Mouse (Mus musculus) C2C12 (cell line): ENCODE results near the gene Ccdc194. TPM values are rescaled to one million over a fixed set of nuclear protein-coding genes. Genes with fewer than 3 reads are reported as not detected.

Source experiments
- H3K27me3 ChIP-seq: one replicate; pipeline ENCODE4 v1.6.1; 2011; ENCODE audit not compliant: control insufficient read depth, insufficient read depth, insufficient read length
- H3K36me3 ChIP-seq: one replicate; pipeline ENCODE4 v1.6.1; 2011; ENCODE audit not compliant: control insufficient read depth, insufficient read depth
- H3K4me3 ChIP-seq: one replicate; pipeline ENCODE4 v1.5.1; 2011; ENCODE audit warnings: mild to moderate bottlenecking, control low read depth; ENCODE audit not compliant: poor library complexity, insufficient read depth, severe bottlenecking
- H3K79me2 ChIP-seq: one replicate; pipeline ENCODE4 v1.6.1; 2011; ENCODE audit not compliant: control insufficient read depth, insufficient read depth
- H3K79me3 ChIP-seq: one replicate; pipeline ENCODE4 v1.6.1; 2011; ENCODE audit warnings: low read depth, control low read depth
- H3ac ChIP-seq: one replicate; pipeline ENCODE3; 2011; ENCODE audit warnings: low read depth; ENCODE audit not compliant: control insufficient read depth, insufficient read length
- CEBPB ChIP-seq: IDR thresholded peaks from one replicate; pipeline ENCODE4 v1.6.1; 2011; ENCODE audit warnings: low read depth, mild to moderate bottlenecking, control low read depth, moderate library complexity
- CTCF ChIP-seq: IDR thresholded peaks from one replicate; pipeline ENCODE4 v1.5.1; 2011; ENCODE audit not compliant: control insufficient read depth, insufficient read depth, insufficient read length
- FOSL1 ChIP-seq: IDR thresholded peaks from one replicate; pipeline ENCODE4 v1.8.0; 2011; ENCODE audit warnings: mild to moderate bottlenecking, low read length; ENCODE audit not compliant: poor library complexity, insufficient read depth, severe bottlenecking
- MAX ChIP-seq: IDR thresholded peaks from one replicate; pipeline ENCODE4 v1.6.1; 2011; ENCODE audit warnings: mild to moderate bottlenecking, control low read depth
- MYOD1 ChIP-seq: IDR thresholded peaks from one replicate; pipeline ENCODE4 v1.6.1; 2011; ENCODE audit warnings: low read depth; ENCODE audit not compliant: control insufficient read depth, insufficient read length
- MYOG ChIP-seq: IDR thresholded peaks from one replicate; pipeline ENCODE4 v1.6.1; 2011; ENCODE audit not compliant: control insufficient read depth, insufficient read length; ENCODE audit errors: extremely low read depth
- USF1 ChIP-seq: IDR thresholded peaks from one replicate; pipeline ENCODE4 v1.6.1; 2011; ENCODE audit warnings: low read depth, mild to moderate bottlenecking, control low read depth, moderate library complexity
- polyA plus RNA-seq: library from polyadenylated mRNA; unstranded; fragments of >200 nt; fragmentation: generic; extraction: Trizol; gene quantifications from one replicate; pipeline ENCODE4 v1.2.1, GENCODE M21; 2012; ENCODE audit warnings: missing spikeins

Gene Ccdc194
- polyA plus RNA-seq, 1 experiment, result 0.01 TPM

DNA sequence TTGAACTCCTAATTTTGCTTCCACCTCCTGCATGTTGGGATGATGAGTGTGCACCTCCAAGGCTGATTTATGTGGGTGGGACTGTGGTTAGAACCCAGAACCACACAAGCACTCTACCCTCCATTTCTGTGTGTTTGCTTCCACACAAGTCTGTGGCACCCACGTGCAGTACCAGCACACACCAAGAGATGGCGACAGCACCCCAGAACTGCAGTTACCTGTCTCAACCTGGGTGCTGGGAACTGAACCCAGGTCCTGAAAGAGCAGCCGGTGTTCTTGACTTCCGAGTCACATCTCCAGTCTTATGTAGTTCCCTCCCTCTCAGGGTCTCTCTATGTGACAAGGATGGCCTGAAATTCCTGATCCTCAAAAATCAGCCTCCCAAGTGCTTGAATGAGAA lies 38.5 kb upstream of the Ccdc194 start:
- Histone ChIP-seq H3K36me3 (no peaks in the 10 kb centered on the region), H3K79me2 (no peaks in the 10 kb centered on the region), H3ac (no peak overlapping the region), H3K4me3 (no peak overlapping the region), H3K79me3 (no peaks in the 10 kb centered on the region), H3K27me3 (no peaks in the 10 kb centered on the region)
- no peak for TF ChIP-seq USF1
- no peak for TF ChIP-seq MYOG
- TF ChIP-seq FOSL1, result no peak
- no peak for TF ChIP-seq CTCF
- TF ChIP-seq MAX, result no peak
- no peak for TF ChIP-seq MYOD1
- TF ChIP-seq CEBPB, result no peak

DNA sequence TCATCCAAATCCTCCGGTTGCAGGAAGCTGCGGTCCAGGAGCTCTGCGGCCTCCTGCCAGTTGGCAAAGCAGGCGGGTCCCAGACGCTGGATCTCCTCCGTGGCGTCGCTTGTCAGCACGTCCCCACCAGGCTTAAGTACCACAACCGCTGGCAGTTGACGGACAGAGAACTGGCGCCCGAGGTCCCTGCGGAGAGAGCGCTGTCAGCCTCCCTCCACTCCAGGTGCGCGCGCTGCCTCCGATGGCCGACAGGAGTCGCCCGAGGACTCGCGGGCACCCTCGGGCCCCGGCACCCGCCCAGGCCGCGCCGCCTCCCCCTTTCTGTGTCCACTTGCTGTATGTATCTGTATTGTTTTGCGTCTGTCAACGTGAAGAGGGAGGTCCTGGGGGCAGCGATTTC lies 37.2 kb upstream of the Ccdc194 start:
- no peaks in the 10 kb centered on the region for H3K36me3 ChIP-seq
- H3K27me3 ChIP-seq, result peaks cover 10% of the 10 kb centered on the region
- H3K4me3 ChIP-seq, result no peak overlapping the region
- TF ChIP-seq CTCF, result peak; percentile 98
- no peak for TF ChIP-seq MAX
- no peak for TF ChIP-seq FOSL1
- no peak for TF ChIP-seq USF1
- TF ChIP-seq MYOD1, result no peak
- H3K79me2 ChIP-seq, result no peaks in the 10 kb centered on the region
- H3ac ChIP-seq, result no peak overlapping the region
- no peaks in the 10 kb centered on the region for H3K79me3 ChIP-seq

DNA sequence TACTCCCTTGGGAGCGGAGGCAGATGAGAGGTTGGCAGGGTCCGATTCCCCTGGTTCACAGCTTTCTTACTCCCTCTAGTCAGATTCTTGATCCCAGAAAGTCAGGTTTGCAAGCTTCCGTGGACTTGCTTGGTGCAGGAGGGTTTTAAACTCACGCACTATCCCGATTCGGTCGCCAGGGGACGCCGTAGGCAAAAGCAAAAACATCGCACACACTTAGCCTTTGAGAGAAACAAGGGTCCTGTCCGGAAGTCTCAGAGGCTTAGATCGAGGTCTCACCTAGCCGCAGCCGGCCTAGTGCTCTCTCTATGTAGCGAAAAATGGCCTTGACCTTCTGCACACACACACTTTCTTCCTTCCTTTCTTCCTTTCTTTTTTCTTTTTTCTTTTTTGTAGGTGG lies 35.9 kb upstream of the Ccdc194 start:
- Histone ChIP-seq H3K79me2 (no peaks in the 10 kb centered on the region), H3ac (no peak overlapping the region), H3K36me3 (no peaks in the 10 kb centered on the region), H3K27me3 (peaks cover 19% of the 10 kb centered on the region), H3K79me3 (no peaks in the 10 kb centered on the region), H3K4me3 (no peak overlapping the region)
- TF ChIP-seq CEBPB, result no peak
- no peak for TF ChIP-seq MAX
- TF ChIP-seq CTCF, result no peak
- no peak for TF ChIP-seq MYOD1
- no peak for TF ChIP-seq MYOG
- no peak for TF ChIP-seq FOSL1
- TF ChIP-seq USF1, result no peak

DNA sequence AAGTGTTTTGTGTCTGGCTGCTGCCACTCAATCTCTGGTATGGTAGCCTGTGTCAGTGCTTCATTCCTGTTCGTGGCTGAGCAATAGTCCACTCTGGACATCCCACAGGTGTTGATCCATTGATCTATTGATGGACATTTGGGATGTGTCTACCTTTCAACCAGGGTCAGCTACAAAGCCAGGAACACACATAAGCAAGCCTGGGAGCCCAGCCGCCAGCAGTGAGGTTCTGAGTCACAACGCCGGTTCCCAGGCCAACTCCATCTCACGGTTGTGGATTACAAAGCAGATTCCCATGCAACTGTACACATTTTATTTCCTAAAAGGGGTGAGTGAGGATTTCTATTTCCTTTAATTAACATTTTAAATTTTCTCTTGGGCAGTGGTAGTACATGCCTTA lies 35.3 kb upstream of the Ccdc194 start:
- TF ChIP-seq MAX (no peak), CEBPB (no peak), FOSL1 (no peak), CTCF (no peak), MYOD1 (no peak), MYOG (no peak), USF1 (no peak)
- Histone ChIP-seq H3K27me3 (peaks cover 21% of the 10 kb centered on the region), H3ac (no peak overlapping the region)

DNA sequence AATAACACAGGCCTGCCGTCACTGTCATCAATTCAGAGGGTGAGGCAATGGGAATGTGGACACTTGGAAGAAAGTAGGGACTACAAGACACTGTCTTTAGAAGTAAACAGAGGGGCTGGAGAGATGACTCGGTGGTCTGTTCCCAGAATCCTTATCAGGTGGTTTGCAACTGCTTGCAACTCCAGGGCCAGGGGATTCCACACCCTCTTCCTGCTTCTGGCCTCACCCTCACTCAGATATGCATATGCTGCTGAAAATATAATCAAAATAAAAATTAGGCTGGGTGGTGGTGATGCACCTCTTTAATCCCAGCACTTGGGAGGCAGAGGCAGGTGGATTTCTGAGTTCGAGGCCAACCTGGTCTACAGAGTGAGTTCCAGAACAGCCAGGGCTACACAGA lies 34.6 kb upstream of the Ccdc194 start:
- Histone ChIP-seq H3K27me3 (peaks cover 25% of the 10 kb centered on the region), H3K36me3 (no peaks in the 10 kb centered on the region)
- TF ChIP-seq CTCF, result no peak
- no peak for TF ChIP-seq USF1
- no peak for TF ChIP-seq MYOD1
- TF ChIP-seq FOSL1, result no peak
- no peak for TF ChIP-seq CEBPB
- no peak for TF ChIP-seq MYOG
- TF ChIP-seq MAX, result no peak

More for the DNA sequence above, 35.3 kb upstream of the Ccdc194 start:
- Histone ChIP-seq H3K4me3 (no peak overlapping the region), H3K79me3 (no peaks in the 10 kb centered on the region), H3K79me2 (no peaks in the 10 kb centered on the region), H3K36me3 (no peaks in the 10 kb centered on the region)

DNA sequence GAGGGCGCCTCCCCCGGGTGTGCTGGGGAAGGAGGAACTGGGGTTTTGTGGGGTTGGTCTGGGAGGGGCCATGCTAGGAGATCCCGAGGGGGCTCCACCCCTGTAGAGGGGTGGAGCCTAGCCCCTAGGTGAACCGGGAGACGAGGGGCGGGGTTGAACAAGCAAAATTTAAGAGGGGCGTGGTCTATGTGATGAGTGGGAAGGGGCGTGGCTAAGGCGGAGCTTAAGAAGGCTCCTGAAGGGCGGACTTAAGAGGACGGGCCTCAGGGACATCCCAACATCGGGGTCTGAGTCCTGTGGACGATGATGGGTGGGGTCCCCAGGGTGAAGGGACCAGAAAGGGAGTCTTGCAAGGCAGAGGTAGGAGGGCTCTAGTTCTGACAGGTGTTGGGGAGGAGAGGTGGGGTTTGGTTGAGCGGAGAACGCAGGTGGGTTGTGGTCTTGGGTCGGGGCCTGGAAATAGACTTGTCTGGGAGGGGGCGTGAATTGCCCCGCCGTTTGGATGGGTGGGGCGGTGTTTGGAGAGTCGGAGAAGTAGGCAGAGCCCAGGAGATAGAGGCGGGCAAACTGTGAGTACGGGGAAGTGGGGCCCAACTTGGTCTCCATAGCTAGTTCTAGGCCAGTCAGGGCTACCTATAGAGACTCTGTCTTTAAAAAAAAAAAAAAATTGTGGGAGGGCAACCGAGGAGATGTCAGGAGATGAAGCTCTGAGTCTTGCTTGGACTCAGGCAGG lies 33.6 kb upstream of the Ccdc194 start:
- H3K79me2 ChIP-seq, result no peaks in the 10 kb centered on the region
- TF ChIP-seq MAX, result no peak
- no peak for TF ChIP-seq MYOD1
- TF ChIP-seq CEBPB, result no peak
- TF ChIP-seq CTCF, result no peak
- no peak for TF ChIP-seq USF1
- TF ChIP-seq MYOG, result no peak
- no peak for TF ChIP-seq FOSL1
- H3K27me3 ChIP-seq, result peaks cover 25% of the 10 kb centered on the region
- no peaks in the 10 kb centered on the region for H3K36me3 ChIP-seq
- no peak overlapping the region for H3ac ChIP-seq
- H3K79me3 ChIP-seq, result no peaks in the 10 kb centered on the region
- no peak overlapping the region for H3K4me3 ChIP-seq

More for the DNA sequence above, 34.6 kb upstream of the Ccdc194 start:
- no peaks in the 10 kb centered on the region for H3K79me2 ChIP-seq
- H3K4me3 ChIP-seq, result no peak overlapping the region
- H3ac ChIP-seq, result no peak overlapping the region
- no peaks in the 10 kb centered on the region for H3K79me3 ChIP-seq
